Mouse (Mus musculus): Measurements from ENCODE around the gene Trp53i11. TPM values are rescaled to one million over a fixed set of nuclear protein-coding genes. Genes with fewer than 3 reads are reported as not detected.

The Trp53i11 gene
- polyA plus RNA-seq, 1 experiment from 2014 or later = 55.6 TPM

- H3K9me3 ChIP-seq (replicated peaks) = no peaks in the 10 kb centered on the region
- H3K4me2 ChIP-seq = no peak overlapping the region
- WGBS = 22% methylated on average over 5 of the region's 5 CpGs
- no peaks in the 10 kb centered on the region for H3K36me3 ChIP-seq
- ATAC-seq (ENCODE audit: low FRiP score) = no peak
- H3K9ac ChIP-seq (replicated peaks) = no peak overlapping the region
- 0 out of 2 replicates have a peak, but pooled peaks cover 2% of the 10 kb centered on the region for H3K27me3 ChIP-seq (replicated peaks)
- no peak overlapping the region for H3K27ac ChIP-seq (replicated peaks)
- no peak overlapping the region for H3K4me3 ChIP-seq (replicated peaks)
- H3K4me1 ChIP-seq = peaks cover 64% of the 10 kb centered on the region
Measured at GRCm38 (mm10) chr2:93174159-93174558, 13.2 kb upstream of the Trp53i11 start.

GRCm38 (mm10) chr2:93175278-93175677 lies 12.1 kb upstream of the Trp53i11 start:
- 13% methylated on average over 5 of the region's 5 CpGs for WGBS
- H3K27me3 ChIP-seq (replicated peaks) = 0 out of 2 replicates have a peak, but pooled peaks cover 2% of the 10 kb centered on the region
- H3K4me1 ChIP-seq = peaks cover 75% of the 10 kb centered on the region
- H3K9ac ChIP-seq (replicated peaks) = no peak overlapping the region
- no peak overlapping the region for H3K4me2 ChIP-seq
- no peaks in the 10 kb centered on the region for H3K36me3 ChIP-seq
- ATAC-seq (ENCODE audit: low FRiP score) = no peak
- H3K9me3 ChIP-seq (replicated peaks) = no peaks in the 10 kb centered on the region
- H3K27ac ChIP-seq (replicated peaks) = no peak overlapping the region
- no peak overlapping the region for H3K4me3 ChIP-seq (replicated peaks)

GRCm38 (mm10) chr2:93175721-93176120 lies 11.6 kb upstream of the Trp53i11 start:
- Histone ChIP-seq H3K27ac (replicated peaks) (no peak overlapping the region; the same call in 1 of the 2 replicates), H3K36me3 (no peaks in the 10 kb centered on the region), H3K9ac (replicated peaks) (no peak overlapping the region), H3K4me2 (no peak overlapping the region), H3K4me1 (peaks cover 75% of the 10 kb centered on the region), H3K4me3 (replicated peaks) (no peak overlapping the region), H3K9me3 (replicated peaks) (no peaks in the 10 kb centered on the region), H3K27me3 (replicated peaks) (0 out of 2 replicates have a peak, but pooled peaks cover 2% of the 10 kb centered on the region)
- ATAC-seq (ENCODE audit: low FRiP score) = no peak
- WGBS = 54% methylated on average over 2 of the region's 2 CpGs

DNA sequence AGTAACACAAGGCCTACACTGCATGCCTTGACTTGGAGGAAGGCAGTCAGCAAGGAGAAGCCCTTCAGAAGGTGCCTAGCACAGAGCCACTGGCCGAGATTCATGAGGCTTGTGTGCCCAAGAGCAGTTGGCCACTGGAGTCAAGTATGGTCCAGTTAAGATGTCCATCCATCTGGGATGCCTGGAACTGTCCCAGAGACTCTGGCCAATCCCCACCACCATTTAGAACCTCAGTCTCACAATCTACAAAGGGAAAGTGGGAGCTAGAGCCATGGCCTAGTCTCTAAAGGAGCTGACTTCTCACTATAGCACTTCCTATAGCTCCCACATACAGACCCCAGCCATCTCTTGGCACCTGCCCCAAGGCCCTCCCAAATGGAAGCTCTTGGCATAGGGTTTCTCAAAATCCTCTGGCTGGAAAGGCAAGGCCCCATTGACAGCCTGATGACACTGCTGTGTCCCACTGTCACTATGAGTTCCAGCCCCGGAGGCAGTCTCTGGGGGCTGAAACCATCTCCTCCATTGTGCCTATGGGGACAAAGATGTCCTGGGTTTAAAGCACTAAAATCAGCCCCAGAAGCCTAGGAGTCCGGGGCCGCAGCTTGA lies 11.1 kb upstream of the Trp53i11 start:
- no peaks in the 10 kb centered on the region for H3K36me3 ChIP-seq
- peaks cover 71% of the 10 kb centered on the region for H3K4me1 ChIP-seq
- peak overlapping the region; percentile 56 for H3K27ac ChIP-seq (replicated peaks)
- H3K27me3 ChIP-seq (replicated peaks) = 0 out of 2 replicates have a peak, but pooled peaks cover 2% of the 10 kb centered on the region
- H3K9ac ChIP-seq (replicated peaks) = no peak overlapping the region
- ATAC-seq (ENCODE audit: low FRiP score) = no peak
- WGBS = 21% methylated on average over 4 of the region's 4 CpGs
- H3K9me3 ChIP-seq (replicated peaks) = no peaks in the 10 kb centered on the region
- H3K4me2 ChIP-seq = no peak overlapping the region
- H3K4me3 ChIP-seq (replicated peaks) = no peak overlapping the region

GRCm38 (mm10) chr2:93176871-93177667 lies 10.3 kb upstream of the Trp53i11 start:
- WGBS = 2% methylated on average over 17 of the region's 17 CpGs
- no peaks in the 10 kb centered on the region for H3K36me3 ChIP-seq
- H3K4me2 ChIP-seq = peak overlapping the region; percentile 23; the same call in 1 of the 2 replicates
- 0 out of 2 replicates have a peak overlapping the region, but pooled peaks have one; percentile 1 for H3K9ac ChIP-seq (replicated peaks)
- H3K4me1 ChIP-seq = peaks cover 71% of the 10 kb centered on the region
- no peak overlapping the region for H3K4me3 ChIP-seq (replicated peaks)
- no peak for ATAC-seq (ENCODE audit: low FRiP score)
- peak overlapping the region; percentile 56 for H3K27ac ChIP-seq (replicated peaks)
- 0 out of 2 replicates have a peak, but pooled peaks cover 5% of the 10 kb centered on the region for H3K27me3 ChIP-seq (replicated peaks)
- H3K9me3 ChIP-seq (replicated peaks) = no peaks in the 10 kb centered on the region

GRCm38 (mm10) chr2:93177668-93178312 lies 9.6 kb upstream of the Trp53i11 start:
- 55% methylated on average over 20 of the region's 20 CpGs for WGBS

GRCm38 (mm10) chr2:93178313-93178677 lies 9.1 kb upstream of the Trp53i11 start:
- WGBS = 55% methylated on average over 4 of the region's 4 CpGs
- Histone ChIP-seq H3K4me3 (replicated peaks) (no peak overlapping the region), H3K27me3 (replicated peaks) (0 out of 2 replicates have a peak, but pooled peaks cover 6% of the 10 kb centered on the region), H3K9ac (replicated peaks) (no peak overlapping the region), H3K4me1 (peaks cover 73% of the 10 kb centered on the region), H3K4me2 (no peak overlapping the region), H3K9me3 (replicated peaks) (no peaks in the 10 kb centered on the region), H3K27ac (replicated peaks) (0 out of 2 replicates have a peak overlapping the region, but pooled peaks have one; percentile 18), H3K36me3 (no peaks in the 10 kb centered on the region)
- no peak for ATAC-seq (ENCODE audit: low FRiP score)

More at GRCm38 (mm10) chr2:93177668-93178312, 9.6 kb upstream of the Trp53i11 start:
- no peaks in the 10 kb centered on the region for H3K9me3 ChIP-seq (replicated peaks)
- H3K36me3 ChIP-seq = no peaks in the 10 kb centered on the region
- no peak overlapping the region for H3K4me3 ChIP-seq (replicated peaks)
- H3K27me3 ChIP-seq (replicated peaks) = 0 out of 2 replicates have a peak, but pooled peaks cover 6% of the 10 kb centered on the region
- no peak overlapping the region for H3K4me2 ChIP-seq
- H3K27ac ChIP-seq (replicated peaks) = 0 out of 2 replicates have a peak overlapping the region, but pooled peaks have one; percentile 18
- 0 out of 2 replicates have a peak, but pooled peaks have one; percentile 16 for ATAC-seq (ENCODE audit: low FRiP score)
- peaks cover 69% of the 10 kb centered on the region for H3K4me1 ChIP-seq
- no peak overlapping the region for H3K9ac ChIP-seq (replicated peaks)

GRCm38 (mm10) chr2:93179603-93180002 lies 7.7 kb upstream of the Trp53i11 start:
- Histone ChIP-seq H3K4me2 (peak overlapping the region; percentile 65), H3K27me3 (replicated peaks) (0 out of 2 replicates have a peak, but pooled peaks cover 6% of the 10 kb centered on the region), H3K9me3 (replicated peaks) (no peaks in the 10 kb centered on the region), H3K4me1 (peaks cover 64% of the 10 kb centered on the region), H3K9ac (replicated peaks) (no peak overlapping the region; the same call in 1 of the 2 replicates), H3K27ac (replicated peaks) (no peak overlapping the region; the same call in 1 of the 2 replicates), H3K4me3 (replicated peaks) (peak overlapping the region; percentile 27; the same call in 1 of the 2 replicates), H3K36me3 (no peaks in the 10 kb centered on the region)
- 59% methylated on average over 5 of the region's 5 CpGs for WGBS
- ATAC-seq (ENCODE audit: low FRiP score) = no peak

DNA sequence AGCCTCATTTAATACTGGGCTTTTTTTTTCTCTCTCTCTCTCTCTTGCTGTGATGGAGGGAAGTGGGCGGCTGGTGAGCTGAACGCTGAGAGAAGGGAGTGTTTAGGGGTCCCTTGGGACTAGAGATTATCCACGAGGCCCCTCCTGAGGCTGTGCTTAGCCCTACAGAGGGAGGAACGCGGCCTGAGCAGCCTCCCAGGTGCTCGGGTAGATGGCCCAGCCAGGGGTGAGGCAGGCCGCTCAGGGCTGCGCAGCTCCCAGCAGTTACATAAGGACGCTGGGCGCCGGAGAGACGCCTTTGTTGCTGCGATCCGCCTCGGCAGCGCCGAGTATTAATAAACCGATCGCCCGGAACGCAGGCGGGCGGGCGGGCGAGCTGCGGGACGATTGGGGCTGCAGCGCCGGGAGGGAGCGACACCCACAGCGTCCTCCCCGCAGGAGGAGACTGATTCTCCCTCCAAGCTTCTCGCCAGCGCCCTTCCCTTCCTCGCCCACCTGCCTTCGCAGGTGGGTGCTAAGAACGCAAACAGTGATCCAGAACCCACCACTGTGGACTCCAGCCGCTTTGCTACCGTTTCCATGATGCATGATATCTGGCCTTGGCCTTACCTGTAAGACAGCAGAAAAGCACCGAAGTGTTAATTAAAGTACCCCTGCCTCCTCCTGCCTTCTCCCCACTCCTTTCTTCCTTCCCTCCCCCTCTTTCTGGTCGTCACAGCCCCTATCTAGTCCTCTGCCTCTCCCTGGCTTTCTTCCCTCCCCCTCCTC lies 7.1 kb upstream of the Trp53i11 start:
- peak; percentile 43 for ATAC-seq (ENCODE audit: low FRiP score)
- 1% methylated on average over 41 of the region's 41 CpGs for WGBS

GRCm38 (mm10) chr2:93182859-93183258 lies 4.5 kb upstream of the Trp53i11 start:
- Histone ChIP-seq H3K9ac (replicated peaks) (no peak overlapping the region), H3K4me1 (peaks cover 37% of the 10 kb centered on the region), H3K27ac (replicated peaks) (no peak overlapping the region), H3K9me3 (replicated peaks) (no peaks in the 10 kb centered on the region), H3K36me3 (no peaks in the 10 kb centered on the region), H3K4me3 (replicated peaks) (no peak overlapping the region), H3K27me3 (replicated peaks) (0 out of 2 replicates have a peak, but pooled peaks cover 10% of the 10 kb centered on the region), H3K4me2 (no peak overlapping the region)
- 80% methylated on average over 11 of the region's 11 CpGs for WGBS
- no peak for ATAC-seq (ENCODE audit: low FRiP score)

More for the DNA sequence above, 7.1 kb upstream of the Trp53i11 start:
- H3K9me3 ChIP-seq (replicated peaks) = no peaks in the 10 kb centered on the region
- peak overlapping the region; percentile 72 for H3K27ac ChIP-seq (replicated peaks)
- peak overlapping the region; percentile 43 for H3K9ac ChIP-seq (replicated peaks)
- H3K4me3 ChIP-seq (replicated peaks) = peak overlapping the region; percentile 27
- H3K36me3 ChIP-seq = no peaks in the 10 kb centered on the region
- H3K4me2 ChIP-seq = peak overlapping the region; percentile 65
- H3K4me1 ChIP-seq = peaks cover 57% of the 10 kb centered on the region
- 0 out of 2 replicates have a peak, but pooled peaks cover 6% of the 10 kb centered on the region for H3K27me3 ChIP-seq (replicated peaks)

Measured in neural tube, embryonic 15.5 days (tissue).